Mouse (Mus musculus) kidney, postnatal 0 days (tissue): ENCODE results near the gene Ces4a. TPM values are rescaled to one million over a fixed set of nuclear protein-coding genes. Genes with fewer than 3 reads are reported as not detected.
"Not testable (repeated sequence)": the region's sequence is repeated elsewhere in the genome, so short reads cannot be mapped to it uniquely, and the experiment has no call there.

ENCODE experiments used
- ATAC-seq: fragments of 200-750 bp; cut with Nextera tagmentation; replicated peaks from 2 replicates; pipeline ENCODE4 v1.8.0; 2017; ENCODE audit warnings: low read depth, moderate number of reproducible peaks, moderate TSS enrichment, moderate library complexity; ENCODE audit not compliant: low FRiP score
- DNase-seq: peaks from one replicate; pipeline ENCODE4 v3.0.0-alpha.2; 2016; ENCODE audit warnings: low spot score
- H3K27ac ChIP-seq: fragments of 300-500 bp; sonication (generic); 2 replicates; pipeline ENCODE4 v1.5.1; 2014; ENCODE audit warnings: mild to moderate bottlenecking
- H3K27me3 ChIP-seq: fragments of 300-500 bp; sonication (generic); 2 replicates; pipeline ENCODE4 v1.6.1; 2014; ENCODE audit warnings: low read length, mixed read lengths; ENCODE audit not compliant: insufficient read depth
- H3K36me3 ChIP-seq: fragments of 300-500 bp; sonication (generic); 2 replicates; pipeline ENCODE4 v1.6.1; 2014; ENCODE audit warnings: low read length, mixed read lengths; ENCODE audit not compliant: insufficient read depth
- H3K4me1 ChIP-seq: fragments of 300-500 bp; sonication (generic); replicated peaks from 2 replicates; pipeline ENCODE4 v1.6.1; 2014; ENCODE audit warnings: antibody characterized with exemption, low read length, mixed read lengths; ENCODE audit not compliant: insufficient read depth
- H3K4me2 ChIP-seq: fragments of 300-500 bp; sonication (generic); 2 replicates; pipeline ENCODE4 v1.6.1; 2014; ENCODE audit warnings: mild to moderate bottlenecking, low read length, moderate library complexity, mixed read lengths
- H3K4me3 ChIP-seq: fragments of 300-500 bp; sonication (generic); replicated peaks from 2 replicates; pipeline ENCODE4 v1.5.1; 2014; ENCODE audit warnings: low read depth, low read length
- H3K9ac ChIP-seq: fragments of 300-500 bp; sonication (generic); 2 replicates; pipeline ENCODE4 v1.6.1; 2014; ENCODE audit warnings: low read depth, low read length
- H3K9me3 ChIP-seq: fragments of 300-500 bp; sonication (generic); replicated peaks from 2 replicates; pipeline ENCODE4 v1.6.1; 2016; ENCODE audit warnings: low read length, inconsistent platforms, mixed read lengths
- CTCF ChIP-seq: IDR thresholded peaks from 2 replicates; pipeline ENCODE4 v1.5.1; 2016; ENCODE audit warnings: antibody characterized with exemption, low read depth, mild to moderate bottlenecking, moderate library complexity
- WGBS: fragments of 180-500 bp; shearing (Covaris S2); extraction: QIAGEN DNeasy Blood & Tissue Kit; methylation state at CpG from one replicate; pipeline ENCODE4 v1.1.7; 2014; 5-methylcytosine and 5-hydroxymethylcytosine counted together
- polyA plus RNA-seq: library from polyadenylated mRNA; unstranded; fragments of >200 nt; fragmentation: Nextera tagmentation; extraction: Ambion mirVana; gene quantifications from 2 replicates; pipeline ENCODE4 v1.2.1, GENCODE M21; 2015

Gene Ces4a
- polyA plus RNA-seq, 1 experiment from 2014 or later = not detected

DNA sequence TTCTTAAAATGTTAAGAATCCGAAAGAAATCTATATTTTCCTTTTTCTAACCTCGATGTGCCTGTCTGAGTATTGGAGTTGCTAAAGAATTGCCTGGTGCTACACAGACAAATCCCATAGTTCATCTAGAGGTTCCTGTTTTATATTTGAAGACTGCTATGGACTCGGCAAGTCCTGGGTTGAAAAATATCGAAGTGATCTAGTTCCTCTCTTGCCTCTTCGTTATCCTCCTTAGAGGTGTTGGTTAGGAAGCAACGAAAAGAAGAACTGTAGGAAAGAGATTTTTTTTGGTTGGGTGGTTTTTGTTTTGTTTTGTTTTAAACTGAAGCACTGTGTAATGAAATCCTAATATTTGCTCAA is 40.4 kb downstream of the Ces4a start:
- H3K4me3 ChIP-seq = peak overlapping the region; percentile 68
- DNase-seq = peak; percentile 23

DNA sequence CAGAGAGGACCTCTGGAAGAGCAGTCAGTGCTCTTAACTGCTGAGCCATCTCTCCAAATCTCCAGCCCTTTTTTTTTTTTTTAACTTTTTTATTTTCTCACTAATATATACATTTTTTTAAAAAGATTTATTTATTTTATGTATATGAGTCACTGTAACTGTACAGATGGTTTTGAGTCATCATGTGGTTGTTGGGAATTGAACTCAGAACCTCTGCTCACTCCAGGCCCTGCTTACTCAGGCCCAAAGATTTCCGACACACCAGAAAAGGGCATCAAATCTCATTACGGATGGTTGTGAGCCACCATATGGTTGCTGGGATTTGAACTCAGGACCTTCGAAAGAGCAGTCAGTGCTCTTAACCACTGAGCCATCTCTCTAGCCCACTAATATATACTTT is 43.7 kb downstream of the Ces4a start:
- H3K4me2 ChIP-seq, H3K9ac ChIP-seq, H3K36me3 ChIP-seq, ATAC-seq, DNase-seq, H3K9me3 ChIP-seq, H3K27me3 ChIP-seq, H3K4me1 ChIP-seq, H3K27ac ChIP-seq, H3K4me3 ChIP-seq: not testable (repeated sequence)
- 97% methylated on average over 3 of the region's 3 CpGs for WGBS

More for the DNA sequence above, 40.4 kb downstream of the Ces4a start:
- Histone ChIP-seq H3K27ac (no peak overlapping the region), H3K4me1 (no peaks in the 10 kb centered on the region; the same call in 1 of the 2 replicates), H3K36me3 (no peaks in the 10 kb centered on the region), H3K9ac (peak overlapping the region; percentile 90), H3K4me2 (peak overlapping the region; percentile 68), H3K27me3 (no peaks in the 10 kb centered on the region), H3K9me3 (no peaks in the 10 kb centered on the region)
- no peak for TF ChIP-seq CTCF
- no peak for ATAC-seq
- WGBS = 14% methylated on average over 6 of the region's 6 CpGs

DNA sequence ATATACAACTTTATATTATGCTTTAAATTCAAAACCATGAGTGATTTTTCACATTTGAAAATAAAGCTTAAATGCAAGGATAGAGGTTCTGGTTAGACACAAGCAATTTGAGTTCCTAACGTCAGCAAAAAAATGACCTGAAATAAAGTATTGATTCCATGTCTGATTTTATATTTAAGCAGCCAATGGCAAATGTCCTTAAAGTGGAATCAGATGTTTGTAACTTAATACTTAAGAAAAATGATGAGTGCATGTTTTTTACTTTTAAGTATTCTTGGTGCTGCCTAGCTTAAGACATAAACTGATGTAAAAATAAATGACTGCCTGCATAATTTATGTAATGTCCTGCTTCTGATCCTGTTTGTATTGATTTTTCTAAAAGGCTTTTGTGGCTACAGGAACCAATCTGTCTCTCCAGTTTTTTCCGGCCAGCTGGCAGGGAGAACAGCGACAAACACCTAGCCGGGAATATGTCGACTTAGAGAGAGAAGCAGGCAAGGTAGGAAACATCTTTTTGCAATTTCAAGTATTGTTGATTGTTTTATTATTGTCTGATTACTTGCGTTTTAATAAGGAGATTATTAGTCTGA is 46.7 kb downstream of the Ces4a start:
- no peak for TF ChIP-seq CTCF
- H3K9ac ChIP-seq = no peak overlapping the region
- no peak overlapping the region for H3K4me3 ChIP-seq
- H3K9me3 ChIP-seq = no peaks in the 10 kb centered on the region
- DNase-seq (no peak), ATAC-seq (no peak)
- WGBS = 83% methylated on average over 6 of the region's 6 CpGs
- no peak overlapping the region for H3K27ac ChIP-seq
- no peak overlapping the region for H3K4me2 ChIP-seq
- no peaks in the 10 kb centered on the region for H3K4me1 ChIP-seq
- H3K36me3 ChIP-seq = 0 out of 2 replicates have a peak, but pooled peaks cover 5% of the 10 kb centered on the region
- no peaks in the 10 kb centered on the region for H3K27me3 ChIP-seq

DNA sequence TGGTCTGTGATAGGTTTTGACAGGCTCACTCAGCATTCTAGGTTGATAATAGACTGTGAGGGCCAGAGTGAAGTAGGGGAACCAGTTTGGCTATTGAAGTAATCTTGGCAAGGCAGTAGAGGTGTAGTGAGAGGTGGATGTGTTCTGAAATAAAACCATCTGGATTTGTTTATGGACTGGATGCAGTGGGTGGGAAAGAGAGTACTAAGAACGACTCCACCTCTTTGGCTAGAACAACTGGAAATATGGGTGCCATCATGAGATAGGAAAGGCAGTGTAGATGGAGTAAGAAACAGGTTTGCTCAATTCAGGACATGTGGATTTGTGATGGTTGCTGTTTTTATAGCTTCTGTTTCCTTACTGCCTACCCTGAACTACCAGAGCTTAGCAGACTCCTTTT is 50.6 kb downstream of the Ces4a start:
- H3K9me3 ChIP-seq = no peaks in the 10 kb centered on the region
- ATAC-seq = no peak
- H3K4me2 ChIP-seq = no peak overlapping the region
- no peak for TF ChIP-seq CTCF
- H3K4me1 ChIP-seq = no peaks in the 10 kb centered on the region
- H3K4me3 ChIP-seq = no peak overlapping the region
- no peak overlapping the region for H3K9ac ChIP-seq
- 0 out of 2 replicates have a peak, but pooled peaks cover 5% of the 10 kb centered on the region for H3K36me3 ChIP-seq
- DNase-seq = no peak
- no peaks in the 10 kb centered on the region for H3K27me3 ChIP-seq
- H3K27ac ChIP-seq = no peak overlapping the region
- 67% methylated on average over 1 of the region's 1 CpGs for WGBS

DNA sequence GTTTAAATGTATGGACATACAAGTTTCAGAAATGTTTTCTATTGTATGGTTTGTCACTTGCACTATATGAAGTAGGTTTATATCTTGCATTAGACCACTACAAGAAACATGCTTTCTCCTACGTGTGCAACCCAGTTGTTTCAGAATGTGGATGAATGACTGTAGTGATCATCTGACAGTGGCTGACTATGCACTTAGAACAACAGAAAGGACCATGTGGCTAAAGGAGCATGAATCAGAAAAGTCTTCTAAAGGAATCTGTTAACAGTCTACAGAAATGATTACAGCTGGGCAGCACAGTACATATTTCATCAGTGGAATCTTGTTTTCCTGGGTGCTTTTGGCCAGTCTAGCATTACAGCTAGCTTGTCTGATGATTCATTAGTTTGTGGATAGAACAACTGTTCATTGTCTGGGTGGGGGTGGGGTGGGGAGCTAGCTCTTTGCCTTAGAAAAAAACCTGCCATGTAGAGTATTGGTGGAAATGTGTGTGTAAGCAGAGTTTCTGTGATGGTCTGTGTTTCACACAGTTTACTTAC is 54.9 kb downstream of the Ces4a start:
- no peak for ATAC-seq
- H3K4me3 ChIP-seq = no peak overlapping the region
- no peaks in the 10 kb centered on the region for H3K4me1 ChIP-seq
- H3K36me3 ChIP-seq = 0 out of 2 replicates have a peak, but pooled peaks cover 5% of the 10 kb centered on the region
- H3K4me2 ChIP-seq = no peak overlapping the region
- DNase-seq = no peak
- no peak overlapping the region for H3K9ac ChIP-seq
- no peak for TF ChIP-seq CTCF
- H3K27ac ChIP-seq = no peak overlapping the region
- no peaks in the 10 kb centered on the region for H3K27me3 ChIP-seq
- no peaks in the 10 kb centered on the region for H3K9me3 ChIP-seq
- WGBS = 39% methylated on average over 1 of the region's 1 CpGs

DNA sequence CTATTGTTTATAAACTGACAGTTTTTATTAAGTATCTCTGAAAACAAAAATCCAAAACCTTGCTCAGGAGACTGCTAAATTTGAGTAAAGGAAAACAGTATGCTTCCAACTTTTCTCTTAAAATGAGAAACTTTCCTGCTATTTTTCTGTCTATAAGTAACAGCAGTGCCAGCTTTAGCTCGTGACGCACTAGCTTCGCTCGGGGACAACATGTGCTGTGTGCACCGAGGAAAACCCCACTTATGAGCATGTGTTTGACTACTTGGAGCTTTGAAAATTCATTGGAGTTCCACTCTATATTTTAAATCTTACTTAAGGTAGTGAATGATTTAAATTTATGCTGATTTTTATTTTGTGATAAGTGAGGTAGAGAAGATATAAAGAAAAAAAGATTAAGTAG is 60.6 kb downstream of the Ces4a start:
- TF ChIP-seq CTCF = no peak
- no peaks in the 10 kb centered on the region for H3K27me3 ChIP-seq

More for the DNA sequence above, 60.6 kb downstream of the Ces4a start:
- DNase-seq = no peak
- WGBS = 92% methylated on average over 5 of the region's 5 CpGs
- Histone ChIP-seq H3K9ac (no peak overlapping the region), H3K4me1 (no peaks in the 10 kb centered on the region), H3K9me3 (no peaks in the 10 kb centered on the region), H3K27ac (no peak overlapping the region), H3K36me3 (peaks cover 16% of the 10 kb centered on the region), H3K4me3 (no peak overlapping the region), H3K4me2 (no peak overlapping the region)
- no peak for ATAC-seq

Other genes with a start within 250 kb of the Ces4a start
- gene Ces2e, start 205.5 kb upstream of the Ces4a start, polyA plus RNA-seq = 1.8 and 2.1 TPM in 2 replicates
- not detected in 2 replicates for gene Ces2f, start 184.4 kb upstream of the Ces4a start, polyA plus RNA-seq
- 0.15 and 0.17 TPM in 2 replicates for gene Ces2g, start 170.1 kb upstream of the Ces4a start, polyA plus RNA-seq
- gene Ces2h, start 130.9 kb upstream of the Ces4a start, polyA plus RNA-seq = not detected in 2 replicates
- not detected in 2 replicates for gene Ces3a, start 83.2 kb upstream of the Ces4a start, polyA plus RNA-seq
- not detected in 2 replicates for gene Ces3b, start 48.0 kb upstream of the Ces4a start, polyA plus RNA-seq
- 59.6 and 59.7 TPM in 2 replicates for gene Cbfb, start 38.9 kb downstream of the Ces4a start, polyA plus RNA-seq
- gene D230025D16Rik, start 93.3 kb downstream of the Ces4a start, polyA plus RNA-seq = 19.2 and 20.6 TPM in 2 replicates
- gene B3gnt9, start 123.4 kb downstream of the Ces4a start, polyA plus RNA-seq = 7.5 and 7.7 TPM in 2 replicates
- gene Tradd, start 132.8 kb downstream of the Ces4a start, polyA plus RNA-seq = 21.8 and 24.2 TPM in 2 replicates
- gene Fbxl8, start 132.8 kb downstream of the Ces4a start, polyA plus RNA-seq = 1.8 and 2.4 TPM in 2 replicates
- 0.12 TPM in 1 of 2 replicates, not detected in the other for gene Hsf4, start 138.0 kb downstream of the Ces4a start, polyA plus RNA-seq
- 0.29 and 0.68 TPM in 2 replicates for gene Nol3, start 144.3 kb downstream of the Ces4a start, polyA plus RNA-seq
- 5.5 and 6.2 TPM in 2 replicates for gene 4931428F04Rik, start 158.1 kb downstream of the Ces4a start, polyA plus RNA-seq
- 15.9 and 18.5 TPM in 2 replicates for gene Exoc3l, start 164.3 kb downstream of the Ces4a start, polyA plus RNA-seq
- gene E2f4, start 165.9 kb downstream of the Ces4a start, polyA plus RNA-seq = 55.2 and 57.9 TPM in 2 replicates
- gene Elmo3, start 173.8 kb downstream of the Ces4a start, polyA plus RNA-seq = 15.5 and 17.4 TPM in 2 replicates
- 5.2 and 5.6 TPM in 2 replicates for gene Lrrc29, start 194.5 kb downstream of the Ces4a start, polyA plus RNA-seq
- 134 and 140 TPM in 2 replicates for gene Tmem208, start 194.6 kb downstream of the Ces4a start, polyA plus RNA-seq
- gene Fhod1, start 216.2 kb downstream of the Ces4a start, polyA plus RNA-seq = 1.8 and 2.3 TPM in 2 replicates
- gene Slc9a5, start 217.0 kb downstream of the Ces4a start, polyA plus RNA-seq = 1.3 and 1.4 TPM in 2 replicates
- 0.31 and 0.33 TPM in 2 replicates for gene Plekhg4, start 241.5 kb downstream of the Ces4a start, polyA plus RNA-seq